17 mouse cellular contexts compared by ENCODE assay signal in the genomic region with DNA sequence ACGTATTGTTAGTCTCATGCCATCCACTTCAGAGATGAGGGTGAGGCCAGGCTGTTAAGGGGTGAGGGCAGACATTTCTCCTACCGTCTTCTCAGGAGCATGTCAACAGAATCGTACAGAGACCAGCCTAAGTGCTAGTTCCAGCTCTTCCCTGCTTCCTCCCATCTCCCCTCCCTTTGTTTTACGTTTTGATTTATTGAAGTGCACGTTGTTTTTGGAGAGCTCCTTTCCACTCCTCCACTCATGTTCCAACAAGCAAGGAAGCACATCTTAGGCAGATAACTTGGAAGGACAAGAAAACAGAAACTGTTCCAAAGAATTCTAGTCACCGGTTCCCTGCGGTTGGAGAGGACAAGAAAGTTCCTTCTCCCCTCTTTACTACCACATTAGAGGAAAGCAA. TPM values are rescaled to one million over a fixed set of nuclear protein-coding genes. Genes with fewer than 3 reads are reported as not detected.
"Had no signal": no experiment of that assay in that cellular context is flagged by ENCODE, and none has a peak within 500 bp of the region (broad histone marks: within the 10 kb centered on the region; RNA-seq: fewer than 3 reads in every experiment).

No protein-coding gene starts in this region.

- H3K27me3 ChIP-seq: lung, embryonic 15.5 days; megakaryocyte, embryonic 14.5 days; midbrain, embryonic 13.5 days; midbrain, embryonic 15.5 days; neural tube, embryonic 12.5 days; stomach, embryonic 15.5 days had no signal

- H3K9ac ChIP-seq: lung, embryonic 15.5 days; midbrain, embryonic 13.5 days; midbrain, embryonic 15.5 days; neural tube, embryonic 12.5 days; stomach, embryonic 15.5 days had no signal

- H3K36me3 ChIP-seq: lung, embryonic 15.5 days; midbrain, embryonic 13.5 days; midbrain, embryonic 15.5 days; neural tube, embryonic 12.5 days; stomach, embryonic 15.5 days had no signal

- H3K9me3 ChIP-seq: lung, embryonic 15.5 days; megakaryocyte, embryonic 14.5 days; midbrain, embryonic 13.5 days; midbrain, embryonic 15.5 days; neural tube, embryonic 12.5 days; stomach, embryonic 15.5 days had no signal

- DNase-seq: lung, adult 2 months; lung, postnatal 14 days; lung, postnatal 36 days; right cerebral cortex, postnatal 14 days; thymus, adult 2 months; thymus, postnatal 25 days; thymus, postnatal 4 days had no signal

- H3K4me2 ChIP-seq: lung, embryonic 15.5 days; midbrain, embryonic 11.5 days; midbrain, embryonic 13.5 days; midbrain, embryonic 15.5 days; neural tube, embryonic 12.5 days; stomach, embryonic 15.5 days had no signal

- H3K4me1 ChIP-seq: megakaryocyte, embryonic 14.5 days; midbrain, embryonic 13.5 days; midbrain, embryonic 15.5 days; neural tube, embryonic 12.5 days; stomach, embryonic 15.5 days had no signal

- H3K27ac ChIP-seq: lung, embryonic 15.5 days; macrophage; midbrain, embryonic 13.5 days; midbrain, embryonic 15.5 days; neural tube, embryonic 12.5 days; stomach, embryonic 15.5 days; stomach, postnatal 0 days had no signal

- ATAC-seq: lung, postnatal 0 days; midbrain, embryonic 13.5 days; midbrain, embryonic 15.5 days had no signal

- H3K4me3 ChIP-seq: lung, embryonic 15.5 days; megakaryocyte, embryonic 14.5 days; midbrain, embryonic 13.5 days; midbrain, embryonic 15.5 days; neural tube, embryonic 12.5 days; stomach, embryonic 15.5 days had no signal

RNA-seq across cellular contexts. Expression of gene Moxd1, which starts 52.9 kb away (rescaled TPM):
- polyA plus RNA-seq: macrophage had no signal
